Mouse (Mus musculus): ENCODE results near the gene Kdm4c.
"Not testable (repeated sequence)": the region's sequence is repeated elsewhere in the genome, so short reads cannot be mapped to it uniquely, and the experiment has no call there.

The Kdm4c gene

DNA sequence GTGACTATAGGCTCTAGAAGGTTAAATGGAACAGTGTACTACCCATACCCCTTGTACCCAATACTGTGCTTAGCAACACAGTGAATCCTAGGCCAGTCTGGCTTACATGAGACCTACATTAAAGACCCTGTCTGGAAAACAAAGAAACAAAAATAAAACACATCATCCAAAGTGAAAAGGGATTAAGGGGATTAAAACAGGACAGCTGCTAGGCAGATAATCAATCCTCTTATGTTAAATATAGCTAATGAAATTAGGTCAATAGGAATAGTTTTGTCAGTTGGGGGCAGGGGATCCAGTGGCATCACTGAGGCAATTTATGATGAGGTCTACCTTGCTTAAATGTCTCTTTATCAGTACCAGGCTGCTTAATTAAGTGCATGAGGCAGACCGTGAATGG lies at the start of gene Kdm4c:
TSS of gene Kdm4c (plus strand) at position 322 of the 400 bp plus-strand sequence.
- DNase-seq (ENCODE audit: low spot score) = no peak

DNA sequence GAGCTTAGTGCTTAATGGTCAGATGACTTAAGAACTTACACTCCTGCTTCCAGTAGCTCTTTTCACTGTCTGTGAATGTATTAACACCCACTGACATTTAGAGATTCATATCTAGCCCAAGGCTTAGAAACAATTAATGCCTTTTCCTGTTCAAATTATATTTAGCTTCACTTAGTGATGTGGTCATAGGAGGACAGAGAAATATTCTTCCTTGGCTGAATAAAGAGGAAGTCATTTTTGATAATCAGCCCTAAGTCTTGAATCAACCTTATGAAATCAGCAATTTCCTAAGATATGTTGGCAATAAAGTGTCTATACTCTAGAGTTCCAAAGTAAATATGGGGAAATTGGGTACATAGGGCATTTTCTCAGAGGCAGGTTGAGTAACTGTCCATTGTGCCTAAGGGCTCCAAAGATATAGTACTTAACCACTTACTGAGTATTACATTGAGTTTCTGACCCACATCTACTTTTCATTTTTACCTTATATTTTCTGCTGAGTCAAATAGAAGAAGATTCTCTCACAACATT lies 41.0 kb upstream of the Kdm4c start:
- DNase-seq (ENCODE audit: low spot score) = no peak

DNA sequence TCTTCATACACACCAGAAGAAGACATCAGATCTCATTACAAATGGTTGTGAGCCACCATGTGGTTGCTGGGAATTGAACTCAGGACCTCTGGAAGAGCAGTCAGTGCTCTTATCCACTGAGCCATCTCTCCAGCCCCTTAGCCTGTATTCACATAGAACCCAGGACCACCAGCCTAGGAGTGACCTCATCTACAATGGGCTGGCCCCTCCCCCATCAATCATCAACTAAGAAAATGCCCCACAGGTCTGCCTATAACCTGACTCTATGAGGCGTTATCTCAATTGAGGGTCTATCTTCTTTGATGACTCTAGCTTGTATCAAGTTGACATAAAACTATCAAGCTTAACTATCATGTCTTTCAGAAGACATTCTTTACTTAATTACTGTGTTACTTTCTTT lies 20.5 kb upstream of the Kdm4c start:
- not testable (repeated sequence) for DNase-seq (ENCODE audit: low spot score)

DNA sequence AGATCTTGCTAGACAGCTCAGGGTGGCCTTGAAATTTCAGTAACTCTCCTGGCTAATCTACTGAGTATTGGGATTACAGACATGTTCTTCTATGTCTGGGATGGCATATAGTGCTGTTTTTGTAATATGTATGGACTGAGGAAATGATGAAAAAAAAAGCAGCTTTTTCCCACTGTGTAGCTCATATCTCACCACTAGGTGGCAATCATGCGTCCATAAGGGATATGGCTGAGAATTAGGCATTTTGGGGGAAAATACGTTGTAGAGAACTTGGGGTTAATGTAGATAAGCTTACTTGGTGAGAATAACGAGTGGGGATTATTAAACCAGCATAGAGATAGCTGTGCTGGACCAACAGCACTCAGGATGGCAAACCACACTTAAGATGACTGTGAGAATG lies 19.9 kb upstream of the Kdm4c start:
- no peak for DNase-seq (ENCODE audit: low spot score)

DNA sequence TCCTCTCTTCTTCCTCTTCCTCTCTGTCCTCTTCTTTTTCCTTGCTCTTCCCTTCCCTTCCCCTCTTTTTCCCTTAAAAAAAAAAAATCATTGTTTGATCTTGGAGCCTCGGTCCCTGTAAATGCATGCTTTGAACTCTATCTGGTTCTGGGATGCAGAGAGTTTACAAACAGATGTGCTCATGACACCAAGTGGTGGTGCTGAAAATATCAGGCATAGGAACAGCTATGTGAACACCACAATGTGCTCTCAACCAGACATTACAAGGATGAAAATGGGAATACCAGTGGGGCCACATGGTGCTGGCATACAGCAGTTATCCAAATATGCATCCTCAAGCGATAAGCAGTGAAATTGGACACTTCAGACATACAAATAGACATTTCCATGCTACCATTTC lies 18.1 kb upstream of the Kdm4c start:
- DNase-seq (ENCODE audit: low spot score) = no peak

DNA sequence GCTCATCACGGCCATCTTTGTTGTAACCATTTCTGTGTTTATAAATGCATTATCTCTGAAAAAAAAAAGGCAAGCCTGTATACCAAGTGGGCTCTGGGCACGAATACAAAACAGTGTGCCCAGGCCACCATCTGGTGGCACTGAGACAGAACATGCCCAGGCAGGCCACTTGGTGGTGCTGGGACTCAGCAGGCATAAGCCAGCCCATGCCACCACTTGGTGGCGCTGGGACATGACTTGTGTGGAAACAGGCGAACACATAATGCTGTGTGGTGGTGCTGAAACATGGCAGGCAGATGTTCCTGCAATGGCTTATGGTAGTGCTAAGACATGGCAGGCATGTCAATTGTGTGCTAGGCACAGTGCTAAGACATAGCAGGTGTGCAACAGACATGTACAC lies 11.3 kb upstream of the Kdm4c start:
- no peak for DNase-seq (ENCODE audit: low spot score)

DNA sequence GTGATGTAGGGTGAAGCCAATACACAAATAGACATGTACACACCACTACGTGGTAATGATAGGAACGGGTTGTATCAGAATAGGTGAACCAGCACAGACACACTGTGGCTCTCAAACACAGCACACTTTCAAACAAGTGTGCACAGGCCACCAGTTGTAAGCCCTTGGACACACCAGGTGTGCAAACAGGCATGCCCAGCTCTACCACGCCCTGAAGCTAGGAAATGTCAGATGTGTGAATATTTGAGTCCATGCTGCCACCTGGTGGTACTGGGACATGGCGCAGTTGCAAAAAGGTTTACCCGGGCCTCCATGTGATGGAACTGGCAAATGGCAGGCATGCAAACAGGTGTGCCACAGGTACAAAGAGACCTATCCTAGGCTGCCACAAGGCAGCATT lies 10.9 kb upstream of the Kdm4c start:
- DNase-seq (ENCODE audit: low spot score) = no peak

DNA sequence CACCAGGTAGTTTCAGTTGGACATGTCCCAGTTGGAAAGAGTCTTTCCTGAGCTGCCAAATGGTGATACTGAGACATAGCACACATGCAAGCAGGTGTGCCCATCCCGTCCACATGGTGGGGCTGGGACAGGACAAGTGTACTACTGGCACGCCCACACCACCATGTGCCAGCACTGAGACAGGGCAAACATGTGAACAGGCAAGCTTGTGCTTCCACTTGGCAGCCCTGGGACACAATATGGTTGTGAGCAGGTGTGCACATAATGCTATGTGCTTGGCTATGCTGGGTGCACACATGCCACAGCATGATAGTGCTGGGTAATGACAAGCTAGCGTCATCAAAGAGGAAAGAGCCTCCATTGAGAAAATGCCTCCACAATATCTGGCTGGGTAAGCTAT lies 8.8 kb upstream of the Kdm4c start:
- no peak for DNase-seq (ENCODE audit: low spot score)

DNA sequence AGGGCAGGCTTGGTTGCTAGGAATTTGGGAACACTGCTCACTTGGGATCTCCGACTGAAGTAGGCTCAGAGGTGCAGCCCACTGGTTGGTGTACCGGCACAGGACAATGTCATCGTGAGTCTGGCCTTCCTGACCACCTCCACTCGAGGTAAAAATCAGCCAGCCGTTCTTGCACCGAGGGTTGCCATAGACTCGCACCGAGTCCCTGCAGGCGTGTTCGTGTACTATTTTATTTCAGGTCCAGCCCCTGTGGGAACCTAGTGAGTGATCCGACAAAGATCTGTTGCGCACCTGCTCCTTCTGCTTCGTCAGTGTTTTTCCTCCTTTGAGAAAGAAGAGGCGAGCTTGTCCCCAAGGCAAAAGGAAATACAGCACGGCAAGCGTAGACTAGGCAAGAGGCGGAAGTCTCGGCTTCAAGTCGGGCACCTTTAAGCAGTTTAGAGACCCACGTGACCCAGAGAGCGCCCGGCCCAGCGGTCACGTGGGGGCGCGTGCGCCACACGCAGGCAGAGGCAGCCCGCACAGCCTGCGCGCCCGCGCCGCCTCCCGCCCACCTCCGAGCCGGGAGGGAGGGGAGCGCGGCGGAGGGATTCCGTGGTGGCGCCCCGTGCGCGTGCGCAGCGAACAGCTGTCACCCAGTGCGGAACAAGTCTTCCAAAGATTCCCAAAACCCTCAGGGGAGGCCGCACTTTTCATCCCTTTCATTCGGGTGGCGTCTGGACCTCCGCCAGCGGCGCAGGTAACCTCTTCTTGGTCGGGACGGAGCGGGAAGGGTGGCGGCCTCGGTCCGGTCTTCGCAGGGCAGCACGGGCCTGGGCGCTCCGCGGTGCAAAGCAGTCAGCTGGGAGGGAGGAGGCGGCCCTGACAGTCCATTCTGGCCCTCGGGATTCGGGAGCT lies 9.3 kb downstream of the Kdm4c start:
- DNase-seq (ENCODE audit: low spot score) = peak; percentile 95

DNA sequence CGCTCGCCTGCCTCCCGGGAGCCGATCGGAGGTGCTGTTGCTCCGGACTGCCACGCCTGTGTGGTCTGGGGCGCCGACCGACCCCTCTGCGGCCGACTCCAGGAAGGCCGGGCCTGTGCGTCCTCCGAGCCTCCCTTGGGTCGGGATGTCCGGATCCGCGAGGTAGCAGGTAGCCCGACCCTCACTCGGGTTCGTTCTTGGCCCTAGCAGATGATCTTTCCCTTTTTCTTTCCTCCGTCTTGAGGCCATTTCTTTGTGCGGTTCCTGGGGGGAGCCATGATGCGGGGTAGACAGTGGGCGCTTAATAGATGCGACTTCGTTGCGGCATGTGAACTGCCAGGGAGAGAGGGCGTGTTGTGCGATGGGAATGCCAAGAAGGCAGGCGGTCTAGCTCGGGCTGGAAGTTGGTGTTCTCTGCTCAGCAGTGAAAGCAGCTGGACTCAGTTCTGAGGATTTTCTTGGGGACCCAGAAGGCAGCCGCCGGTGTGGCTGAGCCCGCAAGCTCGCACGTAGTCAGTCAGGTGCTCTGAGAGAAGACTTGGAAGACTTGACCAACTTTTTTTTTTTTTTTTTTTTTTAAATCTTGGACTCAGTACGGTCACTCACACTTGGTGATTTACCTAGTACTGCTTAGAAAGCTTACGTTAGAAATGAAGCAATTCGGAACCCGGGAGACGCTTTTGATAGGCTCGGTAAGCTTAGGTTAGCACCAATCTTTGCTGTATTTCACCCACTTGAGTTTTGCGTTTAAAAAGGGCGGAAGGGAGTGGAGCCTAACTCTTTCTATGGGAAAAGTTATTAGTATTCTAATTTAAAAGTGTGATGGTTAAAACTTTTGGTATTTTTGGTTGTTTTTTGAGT lies 10.2 kb downstream of the Kdm4c start:
- peak; percentile 44 for DNase-seq (ENCODE audit: low spot score)

DNA sequence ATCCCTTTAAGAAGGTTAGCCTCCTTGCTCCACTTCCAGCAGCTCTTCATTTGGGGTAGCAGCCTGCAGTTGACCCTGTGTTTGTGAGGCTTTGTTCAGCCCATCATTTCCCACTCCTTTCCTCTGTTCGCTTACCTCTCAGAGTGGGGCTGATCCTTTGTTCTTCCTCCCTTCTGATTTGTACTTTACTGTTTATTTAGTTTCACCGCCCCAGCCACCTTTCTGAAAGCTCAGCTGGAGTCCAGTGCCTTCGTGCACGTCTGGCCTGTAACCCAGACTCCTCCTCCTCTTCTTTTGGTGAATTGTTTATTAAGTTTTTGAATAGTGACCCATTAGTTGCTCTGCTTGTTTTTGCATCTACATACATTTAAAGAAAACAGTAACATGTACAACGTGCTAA lies 15.6 kb downstream of the Kdm4c start:
- no peak for DNase-seq (ENCODE audit: low spot score)

DNA sequence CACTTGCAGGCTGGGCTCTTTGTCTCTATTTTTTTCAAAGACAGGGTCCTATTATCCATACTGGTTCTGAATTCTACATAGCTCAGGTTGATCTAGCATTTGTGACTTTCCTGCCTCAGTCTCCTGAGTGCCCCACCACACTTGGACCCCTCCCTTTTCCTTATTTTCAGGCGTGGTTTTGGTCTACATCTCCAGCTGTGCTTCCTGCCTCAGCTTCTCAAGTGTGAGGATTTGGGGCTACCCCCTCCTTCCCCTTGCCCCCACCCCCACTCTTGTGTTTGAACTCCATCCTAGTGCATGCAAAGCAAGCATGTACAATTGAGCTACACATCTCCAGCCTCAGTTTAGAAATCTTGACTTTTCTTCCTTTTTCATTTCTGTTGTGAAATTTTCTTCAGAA lies 16.2 kb downstream of the Kdm4c start:
- no peak for DNase-seq (ENCODE audit: low spot score)

DNA sequence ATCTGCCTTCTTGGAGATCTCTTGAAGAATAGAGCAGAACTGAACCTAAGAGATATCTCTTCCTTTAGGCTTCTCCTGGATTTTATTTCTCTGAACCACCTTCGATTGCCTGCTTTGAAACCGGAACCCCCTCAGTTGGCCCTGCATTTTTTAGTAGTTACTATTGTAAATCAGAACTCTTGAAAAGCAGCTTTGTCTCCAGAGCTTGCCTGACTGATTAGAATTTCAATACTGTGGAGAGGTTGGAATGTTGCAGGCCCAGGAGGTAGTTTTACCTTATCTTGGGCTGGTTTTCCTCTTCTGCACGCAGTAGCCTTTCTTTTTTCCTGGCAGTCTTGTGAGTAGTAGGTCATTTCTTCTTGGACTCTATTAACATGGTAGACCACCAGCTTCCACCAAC lies 17.0 kb downstream of the Kdm4c start:
- no peak for DNase-seq (ENCODE audit: low spot score)

DNA sequence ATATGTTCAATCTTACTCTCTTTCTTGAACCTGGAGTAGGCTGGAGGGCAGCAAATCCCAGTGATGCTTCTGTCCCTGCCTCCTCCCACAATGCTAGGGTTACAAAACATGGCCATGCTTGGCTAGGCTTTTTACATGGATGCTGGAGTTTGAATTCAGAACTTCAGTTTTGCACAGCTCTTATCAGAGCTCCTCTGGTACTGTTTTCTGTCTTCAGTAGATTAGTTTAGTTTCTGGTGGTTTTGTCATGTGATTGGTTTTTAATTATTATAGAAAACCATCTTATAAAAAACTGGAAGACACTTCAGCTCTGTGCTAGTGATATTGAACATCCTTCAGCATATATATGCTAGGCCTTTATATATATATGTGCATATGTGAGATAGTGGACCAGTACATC lies 19.6 kb downstream of the Kdm4c start:
- no peak for DNase-seq (ENCODE audit: low spot score)

DNA sequence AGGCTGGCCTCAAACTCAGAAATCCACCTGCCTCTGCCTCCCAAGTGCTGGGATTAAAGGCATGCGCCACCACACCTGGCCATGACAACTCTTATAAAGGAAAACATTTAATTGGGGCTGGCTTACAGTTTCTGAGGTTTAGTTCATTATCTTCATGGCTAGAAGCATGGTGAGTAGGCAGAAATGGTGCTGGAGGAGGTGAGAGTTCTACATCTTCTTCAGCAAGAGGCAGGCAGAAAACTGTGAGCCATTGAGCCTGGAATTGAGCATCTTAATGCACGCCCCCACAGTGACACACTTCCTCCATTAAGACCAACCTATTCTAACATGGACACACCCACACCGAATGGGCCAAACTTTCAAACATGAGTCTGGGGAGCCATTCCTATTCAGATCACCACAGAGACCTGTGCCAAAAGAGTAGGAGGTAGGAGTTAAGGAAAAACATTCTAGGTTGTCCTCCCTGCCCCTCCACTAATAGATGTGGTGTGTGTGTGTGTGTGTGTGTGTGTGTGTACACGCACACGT lies 22.2 kb downstream of the Kdm4c start:
- DNase-seq (ENCODE audit: low spot score) = no peak

DNA sequence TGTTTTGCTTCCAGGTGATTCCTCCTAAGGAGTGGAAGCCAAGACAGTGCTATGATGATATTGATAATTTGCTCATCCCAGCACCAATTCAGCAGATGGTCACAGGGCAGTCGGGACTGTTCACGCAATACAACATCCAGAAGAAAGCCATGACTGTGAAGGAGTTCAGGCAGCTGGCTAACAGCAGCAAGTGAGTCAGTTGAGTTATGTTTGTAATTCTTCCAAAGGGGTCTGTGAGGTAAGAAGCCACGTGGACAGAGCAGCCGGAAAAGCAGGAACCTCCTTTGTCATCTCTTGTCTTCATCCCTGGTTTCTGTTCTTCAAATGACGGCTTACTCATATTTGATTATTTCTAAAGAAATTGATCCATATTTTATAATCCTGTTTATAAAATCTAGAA lies 28.9 kb downstream of the Kdm4c start:
- no peak for DNase-seq (ENCODE audit: low spot score)

DNA sequence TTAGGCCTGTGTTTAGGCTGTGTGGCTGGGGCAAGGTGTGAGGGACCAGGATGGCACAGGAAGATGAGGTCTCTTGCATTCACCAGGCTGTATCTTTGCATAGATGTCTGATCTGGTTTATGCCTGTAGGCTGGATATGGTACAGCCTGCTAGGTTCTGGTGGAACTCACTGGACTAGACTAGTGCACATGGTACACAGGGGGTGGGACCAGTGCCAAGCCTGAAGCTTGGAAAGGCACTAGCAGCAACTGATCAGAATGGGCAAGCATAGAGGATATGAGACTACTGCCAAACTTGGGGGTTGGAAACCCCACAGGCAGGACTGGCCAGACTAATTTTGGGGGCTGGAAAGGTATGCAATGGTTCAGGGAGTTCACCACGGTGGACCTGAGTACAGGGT lies 35.2 kb downstream of the Kdm4c start:
- no peak for DNase-seq (ENCODE audit: low spot score)

DNA sequence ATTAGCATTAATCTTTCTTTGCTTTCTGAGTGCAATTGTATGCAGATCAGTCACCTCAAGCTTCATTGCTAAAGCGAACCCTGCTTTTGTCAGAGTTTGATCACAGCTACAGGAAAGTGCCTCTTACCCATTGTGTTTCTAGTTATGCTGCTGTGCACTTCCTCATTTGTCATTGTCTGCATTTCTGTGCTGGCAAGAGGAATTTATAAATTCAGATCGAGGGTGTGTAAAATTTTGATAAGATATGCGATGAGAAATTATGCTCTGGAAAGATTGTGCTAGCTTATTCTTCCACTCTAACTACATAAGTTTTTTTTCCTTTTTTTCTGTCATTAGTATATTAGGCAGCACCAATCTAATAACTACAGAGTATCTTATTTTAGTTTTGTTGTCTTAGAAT lies 37.9 kb downstream of the Kdm4c start:
- DNase-seq (ENCODE audit: low spot score) = no peak

DNA sequence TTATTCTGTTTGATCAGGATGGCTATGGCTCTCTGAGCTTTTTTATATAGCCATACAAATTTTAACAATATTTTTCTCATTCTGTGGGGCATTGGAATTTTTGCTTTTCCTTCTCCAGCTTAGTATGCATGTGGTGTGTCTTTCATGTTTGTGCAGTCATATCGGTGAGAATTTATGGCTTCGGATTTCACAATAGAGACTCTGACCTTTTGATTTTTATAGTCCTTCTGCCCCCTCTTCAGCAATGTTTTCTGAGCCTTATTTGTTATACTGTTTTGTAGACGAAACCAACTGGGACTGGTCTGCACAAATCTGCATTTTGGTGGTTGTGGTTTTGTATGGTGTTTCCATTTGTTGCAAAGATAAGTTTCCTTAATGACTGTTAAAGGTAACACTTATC lies 45.6 kb downstream of the Kdm4c start:
- DNase-seq (ENCODE audit: low spot score) = no peak

DNA sequence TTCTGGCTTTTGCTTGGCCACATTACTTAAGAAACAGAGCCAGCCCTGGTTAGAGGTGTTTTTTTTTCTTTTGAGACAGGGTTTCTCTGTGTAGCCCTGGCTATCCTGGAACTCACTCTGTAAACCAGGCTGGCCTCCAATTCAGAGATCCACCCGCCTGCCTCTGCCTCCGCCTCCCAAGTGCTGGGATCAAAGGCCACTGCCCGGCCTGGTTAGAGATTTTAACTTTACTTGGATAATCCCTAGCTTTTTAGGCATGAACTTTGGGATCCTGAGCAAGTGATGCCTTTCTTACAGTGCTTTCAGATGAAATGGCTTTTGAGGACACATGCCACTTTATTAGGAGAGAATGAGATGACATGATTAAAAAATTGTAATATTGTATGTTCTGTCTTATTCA lies 52.4 kb downstream of the Kdm4c start:
- no peak for DNase-seq (ENCODE audit: low spot score)

DNA sequence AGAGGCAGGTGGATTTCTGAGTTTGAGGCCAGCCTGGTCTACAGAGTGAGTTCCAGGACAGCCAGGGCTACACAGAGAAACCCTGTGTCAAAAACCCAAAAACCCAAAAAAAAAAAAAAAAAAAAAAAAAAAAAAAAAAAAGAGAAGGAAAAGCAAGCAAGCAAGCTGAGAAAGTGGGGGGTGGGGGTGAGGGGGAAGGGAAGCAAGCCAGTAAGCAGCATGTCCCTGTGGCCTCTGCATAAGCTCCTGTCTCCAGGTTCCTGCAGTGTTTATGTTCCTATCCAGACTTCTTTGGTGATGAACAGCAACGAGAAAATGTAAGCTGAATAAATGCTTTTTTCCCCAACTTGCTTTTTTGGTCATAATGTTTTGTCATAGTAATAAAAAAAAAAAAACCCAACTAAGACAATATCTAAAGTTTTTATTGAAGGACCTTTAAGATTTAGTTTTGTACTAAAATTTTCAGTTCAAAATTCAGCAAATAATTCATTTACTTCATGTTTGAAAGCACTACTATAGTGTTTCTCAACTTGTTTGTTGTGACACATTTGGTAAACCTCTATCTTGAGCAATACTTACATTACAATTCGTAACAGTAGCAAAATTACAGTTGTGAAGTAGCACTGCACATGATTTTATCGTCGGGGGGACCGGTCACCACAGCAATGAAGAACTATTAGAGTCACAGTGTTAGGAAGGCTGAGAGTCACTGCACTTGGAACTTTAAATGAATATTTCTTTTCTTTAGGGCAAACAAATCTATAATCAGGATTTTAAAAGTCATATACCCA lies 63.2 kb downstream of the Kdm4c start:
- no peak for DNase-seq (ENCODE audit: low spot score)

DNA sequence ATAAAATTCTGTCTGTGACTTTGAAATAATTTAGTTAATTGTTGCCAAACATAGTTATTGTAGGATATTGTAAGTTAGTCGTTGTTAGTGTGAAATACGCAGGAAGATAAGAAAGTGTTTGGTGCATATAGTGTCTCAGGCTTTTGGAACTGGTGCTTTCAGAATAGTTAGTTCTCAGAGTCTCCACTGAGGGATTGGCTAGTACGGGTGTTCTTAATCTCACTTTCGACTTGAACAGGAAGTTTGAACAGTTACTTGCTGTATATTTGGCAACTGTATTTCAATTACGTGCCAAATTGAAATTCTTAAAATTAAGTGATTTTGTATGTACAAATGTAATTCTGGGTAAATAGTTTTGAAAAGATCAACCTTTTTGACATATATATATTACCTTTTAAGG lies 68.8 kb downstream of the Kdm4c start:
- DNase-seq (ENCODE audit: low spot score) = no peak
